Mouse (Mus musculus): ENCODE data around the gene Cd99l2. TPM values are rescaled to one million over a fixed set of nuclear protein-coding genes. Genes with fewer than 3 reads are reported as not detected.
"Not testable (repeated sequence)": the region's sequence is repeated elsewhere in the genome, so short reads cannot be mapped to it uniquely, and the experiment has no call there.

Cd99l2 gene
- polyA plus RNA-seq, 1 experiment from 2014 or later: 31.5 TPM

DNA sequence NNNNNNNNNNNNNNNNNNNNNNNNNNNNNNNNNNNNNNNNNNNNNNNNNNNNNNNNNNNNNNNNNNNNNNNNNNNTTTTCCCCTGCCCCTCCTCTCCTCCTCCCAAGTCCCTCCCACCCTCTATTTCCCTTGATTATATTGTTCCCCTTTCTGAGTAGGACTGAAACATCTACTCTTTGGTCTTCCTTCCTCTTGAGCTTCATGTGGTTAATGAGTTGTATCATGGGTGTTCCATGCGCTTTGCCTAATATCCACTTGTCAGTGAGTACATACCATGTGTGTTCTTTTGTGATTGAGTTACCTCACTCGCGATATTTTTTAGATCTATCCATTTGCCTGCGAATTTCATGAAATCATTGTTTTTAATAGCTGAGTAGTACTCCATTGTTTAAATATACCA is 13.9 kb upstream of the Cd99l2 start:
- H3K36me3 ChIP-seq; H3K9ac ChIP-seq; ATAC-seq (ENCODE audit: insufficient read depth, low FRiP score, low read depth); H3K4me3 ChIP-seq (replicated peaks); H3K27ac ChIP-seq; H3K27me3 ChIP-seq (replicated peaks); H3K4me2 ChIP-seq; H3K9me3 ChIP-seq; H3K4me1 ChIP-seq: not testable (repeated sequence)
- 88% methylated on average over 4 of the region's 4 CpGs for WGBS

DNA sequence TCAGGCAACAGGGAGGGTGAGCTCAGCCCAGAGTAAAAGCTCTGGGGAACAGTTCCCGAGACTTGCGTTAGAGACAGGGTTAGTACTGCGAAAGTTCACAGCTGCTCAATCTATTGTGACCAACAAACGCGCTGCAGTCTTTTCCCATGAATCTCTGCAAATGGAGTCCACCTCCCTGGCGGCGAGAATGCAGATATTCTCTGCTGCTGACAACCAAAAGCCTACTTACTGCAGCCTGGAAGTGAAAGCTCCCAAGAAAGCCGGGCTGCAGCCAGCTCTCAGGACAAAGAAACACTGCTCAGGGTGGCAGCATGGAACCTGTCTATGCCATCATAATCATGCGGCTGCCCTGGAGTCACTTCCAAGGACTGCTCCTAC is 619 bp upstream of the Cd99l2 start:
- peak; percentile 20; the same call in 1 of the 2 replicates for ATAC-seq (ENCODE audit: insufficient read depth, low FRiP score, low read depth)
- Histone ChIP-seq H3K27ac (peak overlapping the region; percentile 91), H3K9ac (peak overlapping the region; percentile 4; the same call in 1 of the 2 replicates), H3K9me3 (no peaks in the 10 kb centered on the region), H3K27me3 (replicated peaks) (no peaks in the 10 kb centered on the region), H3K4me1 (no peaks in the 10 kb centered on the region; the same call in 1 of the 2 replicates), H3K4me3 (replicated peaks) (peak overlapping the region; percentile 54), H3K36me3 (no peaks in the 10 kb centered on the region), H3K4me2 (peak overlapping the region; percentile 61)
- 21% methylated on average over 9 of the region's 9 CpGs for WGBS

DNA sequence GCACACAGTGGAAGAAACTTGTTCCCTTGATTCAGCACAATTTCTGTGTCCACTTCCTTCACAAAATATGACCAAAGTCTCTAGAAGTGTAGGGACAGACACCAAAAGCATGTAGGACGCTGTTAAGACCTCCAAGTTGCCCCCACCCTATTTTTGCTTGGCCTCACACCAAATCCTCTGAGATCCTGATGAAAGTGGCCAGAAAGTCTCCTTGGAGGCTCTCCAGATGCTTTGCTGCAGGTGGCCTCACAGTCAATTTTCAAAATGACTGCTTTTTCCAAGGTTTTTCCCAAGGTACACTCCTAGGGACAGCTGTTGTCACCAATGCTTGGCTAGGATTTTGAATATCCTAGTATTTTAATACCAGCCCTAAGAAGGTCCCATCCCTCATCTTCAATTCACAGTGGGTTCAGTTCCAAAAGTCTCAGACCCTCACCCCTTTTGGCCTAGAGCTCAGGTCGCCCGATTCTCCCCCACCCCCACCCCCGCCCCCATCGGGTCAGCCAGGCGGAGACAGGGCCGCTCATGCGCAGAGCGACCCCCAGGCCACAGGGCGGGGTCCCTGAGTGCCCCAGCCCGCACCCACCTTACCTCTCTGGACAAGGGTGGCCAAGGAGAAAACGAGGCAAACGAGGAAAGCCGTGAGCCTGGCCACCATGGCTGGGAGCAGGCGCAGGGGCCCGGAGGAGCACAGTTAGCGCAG is 567 bp downstream of the Cd99l2 start:
- WGBS: 23% methylated on average over 17 of the region's 17 CpGs
- Histone ChIP-seq H3K36me3 (no peaks in the 10 kb centered on the region), H3K27ac (peak overlapping the region; percentile 91), H3K9me3 (no peaks in the 10 kb centered on the region), H3K4me1 (no peaks in the 10 kb centered on the region; the same call in 1 of the 2 replicates), H3K9ac (peak overlapping the region; percentile 39; the same call in 1 of the 2 replicates), H3K27me3 (replicated peaks) (no peaks in the 10 kb centered on the region), H3K4me2 (peak overlapping the region; percentile 61), H3K4me3 (replicated peaks) (peak overlapping the region; percentile 54)
- ATAC-seq (ENCODE audit: insufficient read depth, low FRiP score, low read depth): no peak

DNA sequence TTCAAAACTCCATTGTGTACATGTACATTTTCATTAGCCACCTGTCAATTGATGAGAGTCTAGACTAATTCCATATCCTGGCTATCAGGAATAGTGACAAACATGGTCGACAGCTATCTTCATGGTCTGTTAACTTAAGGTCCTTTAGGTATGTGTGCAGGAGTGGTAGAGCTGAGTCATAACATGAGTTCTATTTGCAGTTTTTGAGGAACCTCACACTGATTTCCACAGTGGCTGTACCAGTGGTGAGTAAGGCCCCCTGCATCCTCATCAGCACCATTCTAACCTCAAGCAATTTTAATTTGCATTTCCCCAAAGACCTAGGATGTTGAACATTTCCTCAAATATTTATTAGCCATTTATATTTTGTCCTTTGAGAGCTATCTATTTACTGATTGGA is 3.3 kb downstream of the Cd99l2 start:
- no peaks in the 10 kb centered on the region for H3K9me3 ChIP-seq
- no peaks in the 10 kb centered on the region; the same call in 1 of the 2 replicates for H3K4me1 ChIP-seq
- no peaks in the 10 kb centered on the region for H3K36me3 ChIP-seq
- no peak overlapping the region for H3K9ac ChIP-seq
- H3K27me3 ChIP-seq (replicated peaks): no peaks in the 10 kb centered on the region
- H3K4me2 ChIP-seq: no peak overlapping the region
- no peak overlapping the region for H3K4me3 ChIP-seq (replicated peaks)
- no peak overlapping the region for H3K27ac ChIP-seq
- 83% methylated on average over 1 of the region's 1 CpGs for WGBS
- ATAC-seq (ENCODE audit: insufficient read depth, low FRiP score, low read depth): no peak

DNA sequence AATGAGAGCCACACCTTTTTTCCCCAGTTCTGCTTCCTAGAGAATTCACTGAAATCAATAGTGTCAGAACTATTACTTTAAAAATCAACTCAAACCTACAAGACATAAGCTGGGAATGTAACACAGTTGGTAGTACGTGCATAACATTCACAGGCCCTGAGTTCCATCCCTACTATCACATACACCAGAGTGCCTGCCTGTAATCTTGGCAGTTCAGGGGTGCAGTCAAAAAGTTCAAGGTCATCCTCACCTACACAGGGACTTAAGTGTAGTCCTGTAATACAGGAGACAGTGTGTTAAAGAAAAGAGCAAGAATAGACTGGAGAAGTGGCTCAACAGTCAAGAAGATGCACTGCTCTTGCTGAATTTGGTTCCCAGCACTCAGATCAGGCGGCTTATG is 10.4 kb downstream of the Cd99l2 start:
- Histone ChIP-seq H3K27ac (no peak overlapping the region), H3K36me3 (no peaks in the 10 kb centered on the region)

DNA sequence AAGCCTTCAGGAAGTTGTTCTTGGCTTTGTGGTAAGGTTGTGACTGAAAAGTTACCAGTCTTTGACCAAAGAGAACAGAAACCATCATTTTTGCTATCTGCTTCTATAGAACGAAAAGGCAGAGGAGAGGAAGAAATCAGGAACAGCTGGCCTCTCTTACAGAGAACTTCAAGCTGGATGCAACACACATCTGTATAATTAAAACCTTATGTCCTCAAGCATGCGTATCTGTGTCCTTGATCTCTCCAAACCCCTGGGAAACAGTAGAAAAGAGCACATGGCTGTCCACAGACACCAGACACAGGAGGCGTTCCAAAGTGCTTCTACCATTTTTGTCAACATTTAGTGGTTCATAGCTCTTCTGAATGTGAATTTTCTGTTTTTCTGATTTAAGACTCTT is 16.7 kb downstream of the Cd99l2 start:
- H3K4me3 ChIP-seq (replicated peaks): no peak overlapping the region
- no peaks in the 10 kb centered on the region for H3K9me3 ChIP-seq
- no peaks in the 10 kb centered on the region for H3K36me3 ChIP-seq
- H3K4me2 ChIP-seq: no peak overlapping the region
- H3K27ac ChIP-seq: no peak overlapping the region
- no peaks in the 10 kb centered on the region for H3K27me3 ChIP-seq (replicated peaks)
- no peak overlapping the region for H3K9ac ChIP-seq
- WGBS: 69% methylated on average over 3 of the region's 3 CpGs
- H3K4me1 ChIP-seq: no peaks in the 10 kb centered on the region
- ATAC-seq (ENCODE audit: insufficient read depth, low FRiP score, low read depth): no peak

More for the DNA sequence above, 10.4 kb downstream of the Cd99l2 start:
- H3K4me1 ChIP-seq: no peaks in the 10 kb centered on the region
- no peak overlapping the region for H3K4me3 ChIP-seq (replicated peaks)
- H3K27me3 ChIP-seq (replicated peaks): no peaks in the 10 kb centered on the region
- H3K9ac ChIP-seq: no peak overlapping the region
- no peak for ATAC-seq (ENCODE audit: insufficient read depth, low FRiP score, low read depth)
- H3K4me2 ChIP-seq: no peak overlapping the region
- WGBS: 85% methylated on average over 2 of the region's 2 CpGs
- no peaks in the 10 kb centered on the region for H3K9me3 ChIP-seq

DNA sequence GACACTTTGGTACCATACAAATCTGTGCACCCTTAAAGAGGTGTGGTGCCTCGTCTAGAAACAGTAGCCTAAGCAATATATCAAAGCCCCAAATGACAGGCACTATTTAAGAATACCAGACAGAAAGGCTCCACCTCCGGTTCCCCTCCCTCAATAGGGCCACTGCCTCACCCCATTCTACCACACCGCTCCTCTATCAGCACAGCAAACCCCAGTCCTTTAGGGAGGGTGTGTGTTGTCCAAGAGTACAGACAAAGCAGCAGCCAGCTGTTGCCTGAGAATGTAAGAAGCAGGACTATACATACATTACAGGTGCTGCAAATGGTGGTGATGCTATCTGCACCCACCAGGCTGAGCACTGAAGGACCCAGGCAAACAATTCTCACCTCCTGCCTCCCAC is 17.2 kb downstream of the Cd99l2 start:
- H3K36me3 ChIP-seq: no peaks in the 10 kb centered on the region
- H3K4me2 ChIP-seq: no peak overlapping the region
- no peaks in the 10 kb centered on the region for H3K9me3 ChIP-seq
- H3K4me3 ChIP-seq (replicated peaks): no peak overlapping the region
- H3K9ac ChIP-seq: no peak overlapping the region
- 58% methylated on average over 3 of the region's 3 CpGs for WGBS
- H3K27ac ChIP-seq: no peak overlapping the region
- no peaks in the 10 kb centered on the region for H3K27me3 ChIP-seq (replicated peaks)
- no peak for ATAC-seq (ENCODE audit: insufficient read depth, low FRiP score, low read depth)
- no peaks in the 10 kb centered on the region for H3K4me1 ChIP-seq

DNA sequence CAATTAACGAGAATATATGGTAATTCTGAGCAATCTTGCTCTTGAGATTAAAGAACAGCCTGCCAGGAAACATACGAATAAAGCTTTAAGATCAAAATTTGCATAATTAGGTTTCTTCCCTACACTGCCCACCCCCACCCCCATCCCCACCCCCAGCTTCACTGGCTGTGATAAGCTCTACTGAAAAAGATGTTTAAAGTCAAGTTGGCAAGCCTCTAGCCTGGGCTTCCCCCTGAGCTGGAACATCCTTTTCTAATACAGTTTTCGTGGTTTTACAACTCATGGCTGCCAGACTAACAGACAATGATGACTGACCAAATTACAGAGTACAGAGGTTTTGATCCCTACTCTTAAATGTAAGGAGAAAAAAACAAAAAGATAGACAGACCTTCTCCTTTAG is 17.6 kb downstream of the Cd99l2 start:
- 75% methylated on average over 3 of the region's 3 CpGs for WGBS
- no peak for ATAC-seq (ENCODE audit: insufficient read depth, low FRiP score, low read depth)
- no peaks in the 10 kb centered on the region for H3K27me3 ChIP-seq (replicated peaks)

DNA sequence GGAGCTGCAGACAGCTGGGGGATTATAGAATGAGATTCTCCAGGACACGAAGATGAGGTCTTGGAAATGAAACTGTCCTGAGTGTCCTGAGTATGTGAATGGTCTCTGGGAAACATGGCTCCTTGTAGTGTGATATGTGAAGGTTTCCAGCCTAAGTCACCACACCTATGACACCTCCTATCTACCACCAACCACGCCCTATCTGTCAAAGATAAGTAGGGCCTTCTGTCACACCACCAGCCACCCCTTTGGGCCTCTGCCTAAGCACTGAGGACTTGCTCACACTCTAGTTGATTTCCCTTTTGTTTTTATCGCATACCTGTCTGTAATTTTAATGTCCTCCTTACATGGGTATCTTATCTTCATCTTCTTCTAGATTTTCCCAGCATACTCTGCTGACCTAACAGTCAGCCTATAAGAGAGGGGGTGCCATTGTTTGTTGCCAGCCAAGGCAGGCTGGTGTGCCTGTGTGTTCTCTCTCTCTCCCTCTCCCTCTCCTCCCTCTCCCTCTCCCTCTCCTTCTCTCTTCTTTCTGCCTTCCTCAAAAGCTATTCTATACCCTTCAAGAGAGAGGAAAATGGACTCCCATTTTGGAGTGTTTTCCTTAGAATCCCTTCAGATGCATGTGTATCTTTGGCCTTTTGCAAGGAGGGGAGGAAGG is 18.2 kb downstream of the Cd99l2 start:
- Histone ChIP-seq H3K9ac (no peak overlapping the region), H3K36me3 (no peaks in the 10 kb centered on the region), H3K4me1 (no peaks in the 10 kb centered on the region), H3K4me3 (replicated peaks) (no peak overlapping the region), H3K27ac (no peak overlapping the region), H3K9me3 (no peaks in the 10 kb centered on the region), H3K4me2 (no peak overlapping the region), H3K27me3 (replicated peaks) (no peaks in the 10 kb centered on the region)
- 74% methylated on average over 3 of the region's 3 CpGs for WGBS
- ATAC-seq (ENCODE audit: insufficient read depth, low FRiP score, low read depth): peak; percentile 91

More for the DNA sequence above, 17.6 kb downstream of the Cd99l2 start:
- Histone ChIP-seq H3K27ac (no peak overlapping the region), H3K36me3 (no peaks in the 10 kb centered on the region), H3K9ac (no peak overlapping the region), H3K4me3 (replicated peaks) (no peak overlapping the region), H3K4me1 (no peaks in the 10 kb centered on the region), H3K4me2 (no peak overlapping the region), H3K9me3 (no peaks in the 10 kb centered on the region)

DNA sequence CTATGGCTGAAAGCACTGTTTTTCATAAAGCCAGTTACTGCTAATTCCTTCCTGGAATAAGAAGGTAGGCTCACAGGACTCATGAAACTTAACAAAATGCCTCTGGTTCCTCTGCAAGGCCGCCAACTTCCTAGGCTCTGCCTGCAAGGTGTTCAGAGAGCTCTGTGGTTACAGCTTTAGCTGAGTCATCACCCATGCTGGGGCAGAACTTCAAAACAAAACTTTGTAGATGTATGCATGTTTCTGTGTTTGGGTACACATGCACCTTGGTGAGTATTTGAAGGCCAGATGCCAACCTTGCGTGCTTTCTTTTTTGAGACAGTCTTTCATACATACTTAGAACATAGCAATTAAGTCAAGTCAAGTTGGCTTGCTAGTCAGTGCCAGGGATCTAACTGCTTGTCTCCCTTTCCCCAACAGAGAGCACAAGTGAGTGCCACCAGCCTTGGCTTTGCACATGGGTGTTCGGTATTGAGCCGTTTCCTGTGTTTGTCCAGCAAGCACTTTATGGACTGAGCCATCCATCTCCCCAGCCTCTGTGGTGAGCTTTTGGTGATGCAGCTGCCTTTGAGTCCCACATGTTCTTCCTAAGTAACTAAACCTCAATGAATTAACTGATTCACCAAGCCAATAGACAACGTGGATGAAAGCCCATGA is 23.9 kb downstream of the Cd99l2 start:
- Histone ChIP-seq H3K4me2 (no peak overlapping the region), H3K4me1 (no peaks in the 10 kb centered on the region), H3K9ac (no peak overlapping the region), H3K9me3 (no peaks in the 10 kb centered on the region), H3K27me3 (replicated peaks) (no peaks in the 10 kb centered on the region), H3K27ac (no peak overlapping the region), H3K36me3 (no peaks in the 10 kb centered on the region), H3K4me3 (replicated peaks) (no peak overlapping the region)
- ATAC-seq (ENCODE audit: insufficient read depth, low FRiP score, low read depth): no peak
- 87% methylated on average over 5 of the region's 5 CpGs for WGBS

DNA sequence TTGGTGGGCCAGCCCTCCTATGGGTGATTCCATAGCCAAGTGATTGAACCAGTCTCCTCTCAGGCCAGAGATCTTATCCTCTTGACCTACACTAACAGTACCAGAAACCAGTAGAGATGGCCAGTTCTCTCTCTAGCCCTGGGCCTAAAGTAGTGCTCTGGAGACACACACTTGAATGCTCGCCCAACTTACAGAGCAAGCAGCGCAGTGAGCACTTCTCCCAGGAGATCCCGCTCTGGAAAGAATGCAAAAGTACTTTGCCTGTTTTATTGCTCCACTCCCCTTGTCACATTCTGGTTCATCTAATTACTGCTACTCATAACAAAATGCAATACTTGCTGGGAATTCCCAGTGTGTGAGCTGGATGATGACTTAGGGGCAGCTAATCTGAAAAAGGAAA is 25.2 kb downstream of the Cd99l2 start:
- no peaks in the 10 kb centered on the region for H3K9me3 ChIP-seq
- WGBS: 92% methylated on average over 3 of the region's 3 CpGs
- no peak overlapping the region for H3K4me2 ChIP-seq
- H3K27ac ChIP-seq: no peak overlapping the region
- H3K27me3 ChIP-seq (replicated peaks): no peaks in the 10 kb centered on the region
- no peak overlapping the region for H3K9ac ChIP-seq
- H3K4me3 ChIP-seq (replicated peaks): no peak overlapping the region
- no peaks in the 10 kb centered on the region for H3K4me1 ChIP-seq
- ATAC-seq (ENCODE audit: insufficient read depth, low FRiP score, low read depth): no peak
- H3K36me3 ChIP-seq: no peaks in the 10 kb centered on the region

DNA sequence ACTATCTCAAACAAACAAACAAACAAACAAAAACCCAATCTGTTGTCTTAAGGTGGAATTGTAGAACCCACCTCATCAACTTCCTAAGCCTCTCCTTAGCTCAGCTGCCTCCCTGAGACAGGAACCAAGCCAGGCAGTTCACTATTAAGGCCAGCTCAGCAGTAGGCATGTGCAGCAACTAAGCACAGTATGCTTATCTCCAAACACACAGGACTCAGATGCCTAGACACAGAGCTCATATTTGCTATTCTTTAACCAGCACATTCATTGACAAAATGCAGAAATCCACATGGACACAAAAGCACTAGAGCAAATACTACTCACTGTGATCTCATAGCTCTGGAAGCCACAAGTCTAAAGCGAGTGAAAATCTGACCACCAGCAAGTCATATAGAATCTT is 27.2 kb downstream of the Cd99l2 start:
- no peak overlapping the region for H3K27ac ChIP-seq
- H3K9ac ChIP-seq: no peak overlapping the region
- H3K4me1 ChIP-seq: no peaks in the 10 kb centered on the region
- no peak for ATAC-seq (ENCODE audit: insufficient read depth, low FRiP score, low read depth)
- 74% methylated on average over 1 of the region's 1 CpGs for WGBS
- H3K36me3 ChIP-seq: no peaks in the 10 kb centered on the region
- no peak overlapping the region for H3K4me3 ChIP-seq (replicated peaks)
- H3K9me3 ChIP-seq: no peaks in the 10 kb centered on the region
- no peak overlapping the region for H3K4me2 ChIP-seq
- H3K27me3 ChIP-seq (replicated peaks): no peaks in the 10 kb centered on the region

All from stomach, embryonic 15.5 days (tissue).